Mouse (Mus musculus) embryonic facial prominence, embryonic 10.5 days (tissue): ENCODE results near the gene Fcrlb. TPM values are rescaled to one million over a fixed set of nuclear protein-coding genes. Genes with fewer than 3 reads are reported as not detected.
"Not testable (repeated sequence)": the region's sequence is repeated elsewhere in the genome, so short reads cannot be mapped to it uniquely, and the experiment has no call there.

Source experiments
- DNase-seq: peaks from one replicate; pipeline ENCODE4 v3.0.0-alpha.2; 2017; ENCODE audit warnings: low spot score
- H3K27ac ChIP-seq: fragments of 300-500 bp; sonication (generic); replicated peaks from 2 replicates; pipeline ENCODE4 v1.5.1; 2016; ENCODE audit warnings: mild to moderate bottlenecking
- H3K27me3 ChIP-seq: fragments of 300-500 bp; sonication (generic); replicated peaks from 2 replicates; pipeline ENCODE4 v1.6.1; 2016; ENCODE audit warnings: low read depth, mild to moderate bottlenecking; ENCODE audit not compliant: poor library complexity, severe bottlenecking
- H3K36me3 ChIP-seq: fragments of 300-500 bp; sonication (generic); replicated peaks from 2 replicates; pipeline ENCODE4 v1.6.1; 2016; ENCODE audit warnings: mild to moderate bottlenecking, moderate library complexity
- H3K4me1 ChIP-seq: fragments of 300-500 bp; sonication (generic); 2 replicates; pipeline ENCODE4 v1.6.1; 2016
- H3K4me3 ChIP-seq: fragments of 300-500 bp; sonication (generic); 2 replicates; pipeline ENCODE4 v1.5.1; 2016; ENCODE audit warnings: mild to moderate bottlenecking, moderate library complexity
- H3K9me3 ChIP-seq: fragments of 300-500 bp; sonication (generic); 2 replicates; pipeline ENCODE4 v1.6.1; 2016; ENCODE audit warnings: mild to moderate bottlenecking
- WGBS: fragments of 180-500 bp; shearing (Covaris S2); methylation state at CpG from one replicate; pipeline ENCODE4 v1.1.7; 2016; 5-methylcytosine and 5-hydroxymethylcytosine counted together
- polyA plus RNA-seq: library from polyadenylated mRNA; unstranded; fragments of >200 nt; fragmentation: Nextera tagmentation; extraction: Ambion mirVana; gene quantifications from 2 replicates; pipeline ENCODE4 v1.2.1, GENCODE M21; 2016

Fcrlb gene
- polyA plus RNA-seq, result 0.15 TPM in 1 of 2 replicates, not detected in the other

DNA sequence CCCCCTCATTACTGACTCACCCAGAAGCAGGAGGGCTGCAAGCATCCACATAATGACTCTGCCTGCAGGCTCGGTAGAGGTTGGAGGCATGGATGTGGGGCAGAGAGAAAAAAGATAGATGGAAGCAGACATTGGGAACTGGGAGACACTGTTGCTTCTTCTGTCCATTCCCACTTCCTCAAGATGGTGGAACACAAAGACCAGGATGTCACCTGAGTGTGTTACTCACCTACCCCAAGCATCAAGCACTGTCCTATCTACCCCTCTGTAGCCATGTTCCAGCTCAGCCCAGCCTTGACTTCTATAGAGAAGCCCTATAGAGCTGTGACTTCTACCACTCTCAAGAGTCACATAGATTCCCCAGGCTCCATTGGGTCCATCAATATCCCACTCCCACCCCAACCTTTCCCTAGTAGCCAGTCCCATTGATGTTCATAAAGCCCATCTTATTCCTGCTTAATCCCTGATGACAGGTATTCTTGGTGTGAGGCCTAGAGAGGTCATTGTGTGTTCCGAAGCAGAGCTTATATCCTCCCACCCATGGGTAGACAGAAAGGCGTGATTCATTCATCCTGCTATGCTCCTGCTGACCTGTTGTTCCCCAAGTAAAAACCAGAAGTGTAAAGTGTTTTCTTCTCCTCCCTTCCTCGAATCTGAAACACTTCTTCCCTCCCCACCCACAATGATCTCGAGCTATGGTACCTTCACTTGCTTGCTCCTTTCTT, at the start of gene Fcrlb:
Fcrlb (minus strand) TSS at position 51 of the 725 bp plus-strand sequence.
- H3K27ac ChIP-seq, result no peak within 1 kb of the TSS
- H3K4me3 ChIP-seq, result no peak within 1 kb of the TSS
- H3K27me3 ChIP-seq, result peaks cover 36% of the 10 kb centered on the region
- no peak for DNase-seq
- no peaks in the 10 kb centered on the region for H3K36me3 ChIP-seq
- H3K4me1 ChIP-seq, result peaks cover 7% of the 10 kb centered on the region
- no peaks in the 10 kb centered on the region for H3K9me3 ChIP-seq
- WGBS, result 73% methylated on average over 5 of the region's 5 CpGs

DNA sequence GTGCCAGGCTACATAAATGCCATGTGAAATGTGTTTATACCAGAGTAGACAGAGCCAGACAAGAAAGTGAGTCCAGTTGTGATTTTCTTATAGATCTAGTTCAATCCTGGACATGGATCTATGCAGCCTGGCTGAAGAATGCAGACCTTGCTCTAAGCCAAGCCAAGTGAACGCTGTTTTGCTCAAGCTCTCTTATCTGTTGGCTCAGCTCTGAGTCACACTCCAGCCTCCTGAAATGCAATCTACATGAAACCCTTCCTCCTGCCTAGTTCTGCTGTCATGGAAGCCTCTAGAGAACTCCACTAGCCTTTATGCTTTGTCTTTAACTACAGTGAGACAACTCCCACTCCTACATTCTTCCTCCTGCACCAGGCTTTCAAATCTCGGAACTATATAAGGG, 49.6 kb upstream of the Fcrlb start:
- Histone ChIP-seq H3K36me3 (no peaks in the 10 kb centered on the region), H3K4me3 (no peak overlapping the region), H3K27ac (no peak overlapping the region), H3K27me3 (no peaks in the 10 kb centered on the region), H3K4me1 (no peaks in the 10 kb centered on the region), H3K9me3 (no peaks in the 10 kb centered on the region)
- DNase-seq, result no peak
- WGBS, result 85% methylated on average over 2 of the region's 2 CpGs

DNA sequence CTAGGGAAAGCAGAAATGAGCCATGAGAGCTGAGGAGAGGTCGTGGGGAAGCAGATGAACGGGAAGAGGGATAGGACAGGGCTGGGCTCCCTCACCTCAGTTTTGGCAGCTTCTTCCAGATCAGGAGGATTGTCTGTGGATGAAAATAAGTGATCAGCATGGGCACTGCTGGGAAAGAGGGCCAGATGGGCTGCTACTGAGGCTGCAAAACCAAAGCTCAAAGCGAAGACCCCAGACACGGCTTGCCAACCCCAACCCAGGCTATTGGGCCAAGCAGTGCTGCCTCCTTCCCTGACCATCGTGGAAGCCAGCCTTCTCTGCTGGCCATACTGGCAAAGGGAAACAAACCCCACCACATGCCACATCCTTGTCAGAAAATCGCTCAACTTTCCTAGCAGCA, 48.4 kb upstream of the Fcrlb start:
- WGBS, result 82% methylated on average over 6 of the region's 6 CpGs

DNA sequence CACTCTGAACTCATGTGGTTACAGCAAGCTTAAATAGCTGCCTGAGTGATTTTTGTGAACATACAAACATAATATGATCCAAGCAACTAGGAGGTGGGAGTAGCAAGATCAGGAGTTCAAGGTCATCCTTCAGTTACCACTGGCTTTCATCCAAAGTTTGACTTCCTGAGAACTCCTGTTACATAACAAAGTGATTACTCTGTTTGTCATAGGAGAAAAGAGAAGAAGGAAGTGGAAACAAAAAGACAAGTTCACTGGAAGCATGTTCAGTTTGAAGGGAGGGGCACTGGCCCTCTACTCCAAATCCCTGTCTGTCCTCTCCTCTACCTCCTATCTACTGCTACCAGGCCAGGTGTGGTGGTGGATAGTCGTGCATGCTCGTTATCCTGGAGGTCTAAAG, 47.0 kb upstream of the Fcrlb start:
- DNase-seq, result no peak
- H3K27me3 ChIP-seq, result no peaks in the 10 kb centered on the region
- H3K9me3 ChIP-seq, result no peaks in the 10 kb centered on the region
- H3K4me1 ChIP-seq, result no peaks in the 10 kb centered on the region
- no peak overlapping the region for H3K27ac ChIP-seq
- no peaks in the 10 kb centered on the region for H3K36me3 ChIP-seq
- no peak overlapping the region for H3K4me3 ChIP-seq
- WGBS, result 74% methylated on average over 2 of the region's 2 CpGs

More for the DNA sequence above, 48.4 kb upstream of the Fcrlb start:
- no peaks in the 10 kb centered on the region for H3K36me3 ChIP-seq
- H3K4me3 ChIP-seq, result no peak overlapping the region
- no peak overlapping the region for H3K27ac ChIP-seq
- no peaks in the 10 kb centered on the region for H3K4me1 ChIP-seq
- no peaks in the 10 kb centered on the region for H3K9me3 ChIP-seq
- no peak for DNase-seq
- H3K27me3 ChIP-seq, result no peaks in the 10 kb centered on the region

DNA sequence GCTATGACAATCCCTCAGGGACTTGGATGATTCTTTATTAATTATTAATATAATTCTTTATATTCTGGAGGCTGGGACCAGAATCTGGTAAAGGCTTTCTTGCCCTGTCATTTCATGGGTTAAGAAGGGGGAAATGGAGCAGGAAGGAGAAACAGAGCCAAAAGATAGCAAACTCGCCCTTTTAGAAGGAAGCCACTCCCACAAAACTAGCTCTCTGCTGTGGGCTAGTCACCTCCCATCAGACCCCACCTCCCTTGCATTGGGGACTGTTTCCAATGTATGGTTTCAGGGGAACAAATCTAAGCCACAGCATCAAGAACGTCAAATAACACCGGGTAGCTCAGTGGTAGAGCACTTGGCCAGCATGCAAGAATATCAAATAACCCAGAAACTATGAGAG, 45.5 kb upstream of the Fcrlb start:
- Histone ChIP-seq H3K9me3 (no peaks in the 10 kb centered on the region), H3K36me3 (no peaks in the 10 kb centered on the region), H3K4me3 (no peak overlapping the region), H3K27me3 (no peaks in the 10 kb centered on the region), H3K4me1 (no peaks in the 10 kb centered on the region), H3K27ac (no peak overlapping the region)
- WGBS, result 59% methylated on average over 3 of the region's 3 CpGs
- no peak for DNase-seq

DNA sequence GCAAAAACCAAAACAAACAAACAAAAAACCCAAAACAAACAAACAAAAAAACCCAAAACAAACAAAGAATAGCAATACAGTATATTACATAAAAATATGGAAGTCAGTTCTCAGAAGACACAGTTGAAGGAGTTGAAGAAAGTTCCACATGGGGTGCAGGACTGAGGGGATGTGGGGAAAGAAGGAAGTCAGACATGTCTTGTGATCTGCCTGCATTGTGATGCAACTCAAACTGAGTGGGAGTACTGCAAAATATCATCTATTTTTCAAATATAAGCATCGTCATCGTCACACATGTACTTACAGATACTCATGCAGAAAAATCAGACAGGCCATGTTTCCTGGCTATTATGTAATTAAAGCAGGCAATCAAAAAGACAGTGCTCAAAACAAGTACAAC, 40.5 kb upstream of the Fcrlb start:
- no peaks in the 10 kb centered on the region for H3K4me1 ChIP-seq
- 87% methylated on average over 2 of the region's 2 CpGs for WGBS
- no peak overlapping the region for H3K27ac ChIP-seq
- no peaks in the 10 kb centered on the region for H3K9me3 ChIP-seq
- no peak for DNase-seq
- H3K4me3 ChIP-seq, result no peak overlapping the region
- H3K36me3 ChIP-seq, result no peaks in the 10 kb centered on the region
- no peaks in the 10 kb centered on the region for H3K27me3 ChIP-seq

DNA sequence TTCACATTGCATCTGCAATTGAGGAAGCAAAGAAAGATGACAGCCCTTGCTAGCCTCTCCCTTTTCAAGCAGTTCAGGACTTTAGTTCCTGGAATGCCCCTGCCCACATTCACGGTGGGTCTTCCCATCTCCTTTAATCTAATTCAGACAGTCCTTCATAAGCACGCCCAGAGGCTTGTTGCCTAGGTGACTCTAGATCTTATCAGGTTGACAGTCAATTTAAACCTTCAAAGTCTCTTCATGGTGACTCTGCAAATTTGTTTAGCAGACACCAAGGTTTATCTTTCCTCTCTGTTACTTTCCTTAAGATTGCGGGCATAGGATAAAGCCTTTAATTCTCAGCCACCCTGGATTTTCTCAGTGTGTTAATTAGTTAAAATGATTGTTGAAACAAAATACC, 38.0 kb upstream of the Fcrlb start:
- no peaks in the 10 kb centered on the region for H3K27me3 ChIP-seq

DNA sequence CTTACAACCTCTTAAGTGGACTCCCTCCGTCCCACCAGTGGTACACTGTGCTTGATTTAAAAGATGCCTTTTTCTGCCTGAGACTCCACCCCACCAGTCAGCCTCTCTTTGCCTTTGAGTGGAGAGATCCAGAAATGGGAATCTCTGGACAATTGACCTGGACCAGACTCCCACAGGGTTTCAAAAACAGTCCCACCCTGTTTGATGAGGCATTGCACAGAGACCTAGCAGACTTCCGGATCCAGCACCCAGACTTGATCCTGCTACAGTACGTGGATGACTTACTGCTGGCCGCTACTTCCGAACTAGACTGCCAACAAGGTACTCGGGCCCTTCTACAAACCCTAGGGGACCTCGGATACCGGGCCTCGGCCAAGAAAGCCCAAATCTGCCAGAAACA, 32.2 kb upstream of the Fcrlb start:
- not testable (repeated sequence) for H3K4me3 ChIP-seq, H3K27me3 ChIP-seq, H3K27ac ChIP-seq, DNase-seq, H3K4me1 ChIP-seq, H3K36me3 ChIP-seq
- peaks cover 28% of the 10 kb centered on the region for H3K9me3 ChIP-seq
- WGBS, result 91% methylated on average over 9 of the region's 9 CpGs

More for the DNA sequence above, 38.0 kb upstream of the Fcrlb start:
- no peak for DNase-seq
- Histone ChIP-seq H3K27ac (no peak overlapping the region), H3K36me3 (no peaks in the 10 kb centered on the region), H3K4me3 (no peak overlapping the region), H3K4me1 (no peaks in the 10 kb centered on the region), H3K9me3 (peaks cover 4% of the 10 kb centered on the region; the same call in 1 of the 2 replicates)
- 58% methylated on average over 3 of the region's 3 CpGs for WGBS

DNA sequence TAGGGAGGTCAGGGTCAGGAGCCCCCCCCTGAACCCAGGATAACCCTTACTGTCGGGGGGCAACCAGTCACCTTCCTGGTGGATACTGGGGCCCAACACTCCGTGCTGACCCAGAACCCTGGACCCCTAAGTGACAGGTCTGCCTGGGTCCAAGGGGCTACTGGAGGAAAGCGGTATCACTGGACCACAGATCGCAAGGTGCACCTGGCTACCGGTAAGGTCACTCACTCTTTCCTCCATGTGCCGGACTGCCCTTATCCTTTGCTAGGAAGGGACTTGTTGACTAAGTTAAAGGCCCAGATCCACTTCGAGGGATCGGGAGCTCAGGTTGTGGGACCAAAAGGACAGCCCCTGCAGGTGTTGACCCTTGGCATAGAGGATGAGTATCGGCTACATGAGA, 31.4 kb upstream of the Fcrlb start:
- not testable (repeated sequence) for H3K4me1 ChIP-seq, H3K4me3 ChIP-seq, H3K27me3 ChIP-seq, H3K36me3 ChIP-seq, H3K27ac ChIP-seq, DNase-seq
- WGBS, result 97% methylated on average over 9 of the region's 9 CpGs
- peaks cover 28% of the 10 kb centered on the region for H3K9me3 ChIP-seq

DNA sequence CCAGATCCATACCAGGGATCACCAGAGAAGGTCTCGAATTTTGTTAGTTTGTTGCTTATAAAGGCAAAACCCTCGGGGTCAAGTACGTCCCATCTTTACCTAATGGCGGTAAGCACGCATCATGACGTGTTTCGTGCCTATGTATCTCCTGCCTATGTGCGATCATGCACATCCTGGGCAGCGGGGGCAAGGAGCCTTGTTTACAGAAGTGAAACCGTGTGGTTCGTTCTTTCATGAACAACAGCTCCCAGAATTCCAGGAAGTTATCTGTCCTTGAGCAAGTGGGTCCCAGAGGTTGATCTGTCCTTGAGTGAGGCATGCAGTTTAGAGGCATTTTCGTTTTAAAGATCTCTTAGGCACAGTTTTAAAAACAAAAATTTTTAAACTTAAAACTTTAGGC, 26.5 kb upstream of the Fcrlb start:
- WGBS, result 89% methylated on average over 12 of the region's 12 CpGs

DNA sequence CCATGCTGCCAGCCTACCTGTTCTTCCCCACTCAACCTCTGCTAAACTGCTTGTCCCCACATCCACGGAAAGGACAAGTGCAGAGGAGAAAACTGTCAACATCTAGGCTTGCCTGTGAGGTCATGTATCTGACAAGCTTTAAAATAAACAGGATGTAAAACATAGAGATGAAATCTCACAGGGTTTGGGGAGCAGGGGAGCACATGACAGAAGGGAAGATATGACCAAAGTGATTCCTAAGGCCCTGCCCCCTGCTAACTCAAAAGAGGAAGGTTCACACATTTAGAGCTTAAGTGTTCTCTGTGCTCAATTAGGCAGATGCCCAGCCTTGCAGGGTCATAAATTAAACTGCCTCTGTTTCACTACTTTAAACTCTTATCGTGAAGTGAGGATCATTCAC, 21.6 kb upstream of the Fcrlb start:
- H3K9me3 ChIP-seq, result no peaks in the 10 kb centered on the region
- 84% methylated on average over 2 of the region's 2 CpGs for WGBS

More for the DNA sequence above, 26.5 kb upstream of the Fcrlb start:
- H3K27ac ChIP-seq, result no peak overlapping the region
- H3K27me3 ChIP-seq, result no peaks in the 10 kb centered on the region
- no peaks in the 10 kb centered on the region for H3K4me1 ChIP-seq
- DNase-seq, result no peak
- peaks cover 22% of the 10 kb centered on the region for H3K9me3 ChIP-seq
- no peaks in the 10 kb centered on the region for H3K36me3 ChIP-seq
- H3K4me3 ChIP-seq, result no peak overlapping the region

DNA sequence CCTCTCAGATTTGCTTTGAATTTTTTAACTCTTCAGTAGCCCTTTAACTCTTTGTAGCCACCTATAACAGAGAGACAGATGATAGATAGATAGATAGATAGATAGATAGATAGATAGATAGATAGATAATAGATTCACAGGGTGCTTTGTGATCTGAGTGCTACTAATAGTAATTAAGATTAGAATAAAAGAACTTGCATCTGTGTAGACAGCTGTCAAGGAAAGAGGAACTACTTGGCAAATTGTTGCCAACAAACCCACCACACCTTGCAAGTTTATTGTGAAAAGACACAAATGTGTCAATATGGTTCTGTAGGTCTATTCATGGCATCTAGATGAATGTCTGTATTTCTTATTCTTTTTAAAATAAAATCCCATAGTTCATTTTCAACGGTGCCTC, 21.2 kb upstream of the Fcrlb start:
- DNase-seq, result no peak
- Histone ChIP-seq H3K4me1 (no peaks in the 10 kb centered on the region), H3K27me3 (no peaks in the 10 kb centered on the region), H3K9me3 (no peaks in the 10 kb centered on the region), H3K36me3 (no peaks in the 10 kb centered on the region), H3K27ac (no peak overlapping the region), H3K4me3 (no peak overlapping the region)
- 91% methylated on average over 1 of the region's 1 CpGs for WGBS

More for the DNA sequence above, 21.6 kb upstream of the Fcrlb start:
- Histone ChIP-seq H3K27me3 (no peaks in the 10 kb centered on the region), H3K36me3 (no peaks in the 10 kb centered on the region), H3K4me3 (no peak overlapping the region), H3K4me1 (no peaks in the 10 kb centered on the region), H3K27ac (no peak overlapping the region)
- DNase-seq, result no peak

DNA sequence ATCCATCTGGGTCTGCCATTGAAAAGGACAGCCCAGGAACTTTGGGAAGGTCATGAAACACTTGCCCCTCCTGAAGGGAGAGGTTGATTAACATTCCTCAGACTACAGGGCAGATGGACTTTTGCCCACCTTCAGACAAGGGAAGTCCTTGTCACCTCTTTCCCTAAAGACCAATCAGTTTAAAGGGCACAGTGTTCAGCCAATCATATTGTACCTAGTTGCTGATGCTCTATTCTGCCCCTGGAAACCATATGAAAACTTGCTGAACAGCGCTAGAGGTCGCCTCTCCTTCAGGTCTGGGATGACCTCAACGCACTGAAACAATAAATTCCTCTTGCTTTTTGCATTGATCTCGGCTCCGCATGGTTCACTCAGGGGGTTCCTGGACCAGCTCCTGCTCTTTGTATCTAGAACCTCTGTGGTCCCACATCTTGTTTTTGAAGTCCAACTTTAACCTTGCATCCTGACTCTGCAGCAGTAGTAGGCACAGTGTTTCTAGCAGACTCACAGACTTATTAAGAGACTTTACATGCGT, 20.7 kb upstream of the Fcrlb start:
- no peaks in the 10 kb centered on the region for H3K9me3 ChIP-seq
- H3K27me3 ChIP-seq, result no peaks in the 10 kb centered on the region
- H3K4me3 ChIP-seq, result no peak overlapping the region
- DNase-seq, result no peak
- no peaks in the 10 kb centered on the region for H3K36me3 ChIP-seq
- no peaks in the 10 kb centered on the region for H3K4me1 ChIP-seq
- H3K27ac ChIP-seq, result no peak overlapping the region
- WGBS, result 71% methylated on average over 6 of the region's 6 CpGs
